Mouse (Mus musculus) liver, adult (tissue): ENCODE data around the gene Prkch.

Experiments
- GATA4 ChIP-seq: IDR thresholded peaks from 2 replicates; pipeline ENCODE4 v1.6.1; 2014; ENCODE audit warnings: mild to moderate bottlenecking, low read length; ENCODE audit not compliant: insufficient replicate concordance

Gene Prkch

DNA sequence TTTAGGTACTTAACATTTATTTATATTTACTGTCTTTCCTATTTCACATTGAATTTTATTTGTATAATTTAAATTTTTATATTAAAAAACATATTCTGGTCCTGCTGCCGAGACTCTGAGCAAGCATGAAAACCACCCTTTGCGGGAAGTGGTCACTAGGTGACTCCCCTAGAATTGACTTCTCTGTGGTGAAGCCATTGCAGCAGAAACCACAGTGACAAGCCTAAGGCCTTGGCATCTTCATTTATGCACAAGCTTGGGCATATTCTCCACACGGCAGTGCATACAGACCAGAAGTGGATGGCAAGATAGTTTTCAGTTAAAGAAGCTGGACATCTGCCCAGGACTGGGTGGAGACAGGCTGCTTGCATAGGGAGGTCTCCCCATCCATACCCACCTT, 117.4 kb downstream of the Prkch start:
- TF ChIP-seq GATA4 = no peak

DNA sequence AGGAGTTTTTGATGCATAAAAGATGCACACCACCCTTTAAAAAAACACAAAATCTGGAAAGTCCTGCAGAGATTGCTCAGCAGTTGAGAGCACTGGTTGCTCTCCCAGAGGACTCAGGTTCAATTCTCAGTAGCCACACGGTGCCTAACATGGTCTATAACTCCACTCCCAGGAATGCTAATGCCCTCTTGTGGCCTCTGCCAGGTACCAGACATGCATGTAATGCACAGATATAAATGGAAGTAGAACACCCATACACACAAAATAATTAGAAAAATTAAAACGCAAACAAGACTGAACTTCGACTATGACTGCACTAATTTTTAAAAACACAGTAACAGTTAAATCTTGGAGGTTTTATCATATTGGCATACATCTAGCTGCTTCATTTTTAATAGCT, 119.8 kb downstream of the Prkch start:
- TF ChIP-seq GATA4 = no peak

DNA sequence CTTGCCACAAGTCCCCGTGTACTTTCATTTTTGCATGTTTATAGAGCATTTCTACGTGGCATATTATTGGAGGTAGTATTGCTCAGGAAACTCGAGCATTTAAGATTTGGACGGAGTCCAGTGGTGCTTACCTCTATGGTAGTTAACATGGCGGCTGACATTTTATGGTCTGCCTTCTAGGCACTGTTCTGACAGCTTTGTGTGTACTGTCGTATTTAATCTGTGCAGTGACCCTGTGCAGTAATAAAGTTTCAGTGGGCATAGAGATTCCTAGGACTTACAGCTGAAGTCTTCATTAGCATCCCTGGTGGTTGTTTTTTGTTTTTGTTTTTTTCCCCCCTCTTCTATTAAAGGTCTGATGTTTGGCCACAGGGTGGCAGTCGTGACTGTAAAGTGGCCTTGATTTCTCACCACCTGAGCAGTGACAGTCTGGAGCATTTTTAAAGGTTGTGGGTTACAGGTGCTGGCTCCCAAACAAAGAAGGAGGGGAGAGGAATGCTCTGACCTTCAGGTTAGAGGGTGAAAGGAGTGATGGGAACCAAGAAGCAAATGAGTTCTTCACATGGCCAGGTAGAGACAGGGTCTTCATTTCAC, 120.6 kb downstream of the Prkch start:
- no peak for TF ChIP-seq GATA4

DNA sequence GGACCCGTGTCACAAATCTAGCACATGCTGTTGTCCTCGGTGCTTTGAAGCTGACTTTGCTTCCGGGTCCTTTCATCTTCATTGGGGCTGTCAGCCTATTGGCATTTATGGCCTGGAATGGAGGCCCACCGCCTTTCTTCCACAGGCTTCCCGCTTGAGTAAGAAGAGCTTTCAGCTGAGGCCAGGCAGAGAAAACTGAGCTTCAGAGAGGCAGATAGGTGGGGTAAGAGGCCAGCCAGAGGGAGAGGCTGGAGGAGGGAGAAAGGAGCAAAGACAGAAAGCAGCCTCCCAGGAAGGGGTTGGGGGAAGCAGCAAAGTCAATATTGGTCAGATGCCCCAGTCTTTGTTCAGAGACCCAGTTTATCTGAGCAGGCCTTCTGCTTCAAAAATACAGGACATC, 123.9 kb downstream of the Prkch start:
- no peak for TF ChIP-seq GATA4

DNA sequence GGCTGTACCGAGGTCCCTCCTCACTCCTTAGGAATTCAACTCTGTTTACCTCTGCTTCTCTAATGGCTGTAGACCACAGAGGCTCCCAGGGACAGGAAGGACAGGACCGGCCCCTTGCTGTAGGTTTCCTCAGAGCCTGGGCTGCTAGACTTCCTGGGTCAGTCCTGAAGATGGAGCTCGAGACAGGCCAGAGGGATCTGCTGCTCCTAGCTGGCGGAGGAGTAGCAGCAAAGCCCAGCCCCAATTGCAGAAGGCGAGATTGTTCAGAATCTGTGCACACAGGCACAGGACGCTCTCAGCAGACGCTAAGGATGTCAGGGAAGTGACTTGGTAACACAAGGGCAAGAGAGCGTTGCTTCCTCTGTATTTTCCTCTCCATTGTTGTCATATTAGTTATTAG, 124.3 kb downstream of the Prkch start:
- TF ChIP-seq GATA4 = no peak

DNA sequence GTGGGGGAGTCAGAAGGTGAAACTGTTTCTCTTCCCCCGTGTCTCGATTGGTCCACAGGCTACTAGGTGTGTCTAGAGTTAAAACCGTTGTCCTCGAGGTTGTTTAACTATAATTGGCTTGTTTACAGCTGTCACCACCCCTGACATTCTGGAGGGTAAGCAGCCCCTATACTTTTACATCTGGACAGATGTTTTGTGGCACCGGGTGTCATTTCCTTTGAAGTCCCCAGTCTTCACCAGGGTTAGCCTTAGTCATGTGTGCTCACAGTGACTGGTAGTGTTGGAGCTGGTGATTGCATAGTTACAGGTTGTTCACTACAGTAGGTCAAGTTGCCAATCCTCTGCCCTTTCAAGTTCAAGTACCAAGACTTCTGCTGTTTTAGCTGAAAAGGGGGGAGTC, 126.2 kb downstream of the Prkch start:
- no peak for TF ChIP-seq GATA4

DNA sequence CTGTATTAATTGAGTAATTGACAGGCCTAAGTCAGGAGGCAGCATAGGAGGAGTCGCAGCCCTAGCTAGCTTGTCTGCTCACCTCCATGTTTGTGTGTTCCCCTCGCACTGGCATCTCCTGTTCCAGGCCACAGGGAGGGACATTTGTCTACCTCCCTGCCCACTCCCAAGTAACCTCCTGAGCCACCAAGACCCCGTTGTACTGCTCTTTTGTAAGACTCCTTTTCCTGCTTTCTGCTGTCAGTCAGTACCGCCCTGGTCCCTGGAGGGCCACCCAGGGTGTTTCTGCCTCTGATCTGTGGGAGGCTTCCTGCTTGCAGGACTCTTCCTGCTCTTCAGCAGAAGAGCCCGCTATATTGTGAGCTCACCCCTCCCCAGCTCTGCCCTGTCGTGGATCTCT, 127.5 kb downstream of the Prkch start:
- no peak for TF ChIP-seq GATA4

DNA sequence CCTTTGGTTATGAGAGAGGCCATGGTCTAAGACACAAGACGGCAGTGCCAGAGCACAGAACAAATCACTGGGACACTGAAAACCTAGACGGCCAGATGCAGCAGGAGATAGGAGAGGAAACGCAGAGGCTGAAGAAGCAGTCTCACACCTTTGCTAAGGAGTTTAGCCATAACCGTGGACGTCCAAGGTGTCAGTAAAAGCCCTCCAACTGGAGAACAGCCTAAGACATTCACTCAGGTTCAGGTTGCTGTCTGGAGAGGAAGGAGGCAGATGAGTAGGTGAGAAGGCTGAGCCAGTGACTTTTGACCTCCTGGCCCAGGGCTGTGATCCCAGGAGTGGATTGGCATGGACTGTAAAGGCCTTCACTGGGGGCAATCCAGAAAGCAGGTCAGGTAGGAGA, 130.0 kb downstream of the Prkch start:
- no peak for TF ChIP-seq GATA4

DNA sequence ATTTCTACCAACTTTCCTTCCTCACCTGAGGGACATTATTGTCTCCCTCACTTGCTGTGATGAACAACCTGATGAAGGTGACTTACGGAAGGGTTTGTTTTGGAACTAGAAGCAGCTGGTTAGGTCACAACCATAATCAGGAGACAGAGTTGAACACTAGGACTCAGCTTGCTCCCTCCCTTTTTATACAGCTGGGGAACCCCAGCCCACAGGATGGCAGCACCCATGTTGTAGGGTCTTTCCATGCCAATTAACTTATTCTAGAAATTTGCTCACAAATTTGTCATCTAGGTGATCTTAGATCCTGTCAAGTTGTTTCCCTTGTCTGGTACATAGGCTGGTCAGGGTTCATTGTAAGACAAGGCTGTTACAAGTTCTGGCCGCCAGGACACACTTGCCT, 130.7 kb downstream of the Prkch start:
- no peak for TF ChIP-seq GATA4

DNA sequence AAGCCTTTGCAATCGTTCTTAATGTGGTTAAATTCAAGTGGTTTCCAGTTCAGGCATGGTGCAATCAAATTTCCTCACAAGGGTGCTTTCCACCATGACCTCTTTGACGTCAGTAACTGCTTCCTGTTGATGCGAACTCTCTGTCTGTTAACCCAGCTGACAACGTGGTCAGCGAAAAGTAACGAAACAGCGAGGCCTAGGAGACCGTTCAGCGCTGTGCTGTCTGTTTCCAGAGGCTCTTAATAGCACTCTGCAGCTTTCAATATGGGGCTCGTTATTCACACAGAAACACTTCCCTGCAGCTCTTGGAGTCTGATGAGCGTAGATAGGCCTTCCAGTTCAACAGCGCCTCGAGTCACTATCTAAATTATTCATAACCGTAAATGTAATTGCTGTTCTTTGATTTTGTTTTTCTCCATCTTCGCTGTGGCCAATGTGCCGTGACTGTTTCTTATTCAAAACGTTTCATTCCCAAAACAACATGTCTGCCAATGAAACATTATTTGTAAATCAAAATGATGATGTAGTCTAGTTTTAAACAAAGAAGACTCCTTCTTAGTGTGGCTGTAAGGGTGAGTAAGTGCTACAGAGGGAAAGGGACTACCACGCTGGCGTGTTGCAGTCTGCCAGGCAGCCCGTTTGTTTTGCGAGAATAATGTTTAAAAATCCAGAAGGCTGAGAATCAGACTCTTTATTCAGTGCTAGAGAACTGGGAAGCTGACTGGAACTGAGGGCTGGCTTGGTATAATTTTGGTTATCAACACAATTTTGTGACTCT, 131.5 kb downstream of the Prkch start:
- no peak for TF ChIP-seq GATA4

DNA sequence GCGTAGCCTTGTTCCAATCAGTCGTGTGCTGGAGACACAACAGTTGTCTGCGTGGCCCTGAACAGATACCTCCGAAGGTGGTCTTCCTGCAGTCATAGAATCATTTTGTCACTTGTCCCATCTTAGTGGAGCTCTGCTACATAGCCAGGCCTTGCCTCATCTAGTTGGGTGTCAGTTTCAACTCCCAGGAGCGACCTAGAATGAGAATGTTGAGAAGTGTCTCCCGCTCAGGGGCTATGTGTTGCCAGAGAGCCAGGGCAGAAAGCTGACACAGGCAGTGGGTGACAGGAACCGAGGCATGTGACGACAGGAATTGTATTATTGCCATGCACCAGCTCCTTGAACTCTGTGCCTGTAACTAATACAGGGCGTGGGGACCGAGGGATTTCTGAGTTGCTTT, 133.4 kb downstream of the Prkch start:
- no peak for TF ChIP-seq GATA4

DNA sequence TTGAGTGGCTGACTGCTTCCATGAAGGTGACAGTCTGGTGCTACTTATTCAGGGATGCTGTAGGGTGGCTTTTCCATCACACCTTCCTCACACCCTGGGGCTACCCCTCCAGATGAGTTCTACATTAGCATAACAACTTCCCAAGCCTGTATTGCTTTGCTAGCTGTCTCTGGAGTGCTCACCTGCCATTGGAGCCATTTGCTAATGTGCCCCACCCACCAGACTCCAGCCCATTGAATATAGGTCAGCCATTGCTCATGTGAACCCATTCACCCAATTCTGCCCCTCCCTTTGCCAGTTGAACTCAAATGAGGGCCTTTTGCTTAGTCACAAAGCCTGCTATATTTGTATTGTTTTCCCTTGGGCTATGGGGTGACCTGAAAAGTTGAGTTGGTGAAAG, 135.2 kb downstream of the Prkch start:
- TF ChIP-seq GATA4 = no peak

DNA sequence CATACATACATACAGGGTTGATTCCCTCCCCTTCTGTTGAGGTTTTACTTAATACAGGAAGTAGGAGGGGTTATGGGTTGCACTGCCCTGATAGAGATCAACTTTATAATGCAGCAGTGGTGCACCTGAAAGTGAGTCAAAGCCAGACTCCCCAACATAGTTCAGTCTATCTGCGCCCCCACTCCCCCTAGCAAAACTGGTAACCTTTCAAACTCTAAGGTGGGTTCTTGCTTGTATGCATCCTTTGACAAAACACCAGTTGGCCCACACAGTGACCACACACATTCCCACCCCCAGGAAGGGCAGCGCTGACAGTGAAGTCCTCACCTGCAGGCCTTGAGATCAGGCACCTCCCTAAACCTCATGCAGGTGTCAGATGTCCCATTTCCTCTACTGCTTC, 135.9 kb downstream of the Prkch start:
- no peak for TF ChIP-seq GATA4

DNA sequence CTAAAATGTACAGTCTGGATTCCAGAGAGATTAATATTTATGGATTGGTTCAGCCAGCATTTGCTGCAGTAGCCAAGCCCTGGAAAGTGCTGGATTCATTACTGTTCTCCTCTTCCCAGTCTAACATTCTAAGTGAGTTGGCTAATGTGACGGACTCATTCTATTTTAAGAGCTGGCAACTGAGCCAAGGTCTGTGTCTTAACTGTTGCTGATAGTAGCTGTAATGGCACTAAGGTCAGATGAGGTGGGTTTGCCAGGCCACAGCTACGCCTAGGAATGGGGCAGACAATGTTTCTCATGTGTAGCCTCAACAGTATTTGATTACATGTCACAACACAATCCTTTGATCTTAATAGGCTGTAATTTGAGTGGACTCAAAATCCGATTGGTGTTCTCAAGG, 137.5 kb downstream of the Prkch start:
- TF ChIP-seq GATA4 = no peak

DNA sequence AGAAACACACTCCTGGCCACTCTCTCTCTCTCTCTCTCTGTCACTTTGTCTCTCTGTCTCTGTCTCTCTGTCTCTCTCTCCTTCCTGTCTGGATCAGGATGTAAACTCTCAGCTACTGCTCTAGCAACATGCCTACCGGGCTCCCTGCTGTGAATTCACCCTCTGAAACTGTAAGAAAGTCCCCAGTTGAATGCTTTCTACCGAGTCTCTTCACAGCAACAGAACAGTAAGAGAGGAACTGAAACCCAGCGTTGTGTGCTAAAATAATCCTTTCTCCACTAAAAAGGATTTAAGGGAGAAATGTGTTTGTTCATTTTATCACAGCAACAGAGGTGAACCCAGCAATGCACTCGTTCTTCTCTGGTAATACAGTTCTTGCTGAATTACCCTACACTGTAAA, 138.5 kb downstream of the Prkch start:
- TF ChIP-seq GATA4 = no peak

DNA sequence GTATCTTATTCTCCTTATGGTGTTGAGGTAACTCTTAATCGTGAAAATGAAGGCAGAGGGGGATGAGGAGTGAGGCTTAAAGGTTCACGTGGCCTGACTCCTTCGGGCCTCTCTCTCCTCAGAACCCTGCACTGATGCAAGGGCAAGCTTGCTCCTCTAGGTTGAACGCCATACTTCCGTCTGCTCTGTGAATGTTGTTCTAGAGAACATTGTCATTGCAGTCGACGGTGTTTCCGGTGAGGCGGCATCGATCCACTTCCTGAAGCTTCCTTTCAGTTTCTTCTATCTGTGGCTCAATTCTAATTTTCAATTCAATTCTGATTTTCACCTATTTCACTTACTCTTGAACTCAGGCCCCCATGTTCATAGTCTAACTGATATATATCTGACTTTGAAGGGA, 139.3 kb downstream of the Prkch start:
- no peak for TF ChIP-seq GATA4

DNA sequence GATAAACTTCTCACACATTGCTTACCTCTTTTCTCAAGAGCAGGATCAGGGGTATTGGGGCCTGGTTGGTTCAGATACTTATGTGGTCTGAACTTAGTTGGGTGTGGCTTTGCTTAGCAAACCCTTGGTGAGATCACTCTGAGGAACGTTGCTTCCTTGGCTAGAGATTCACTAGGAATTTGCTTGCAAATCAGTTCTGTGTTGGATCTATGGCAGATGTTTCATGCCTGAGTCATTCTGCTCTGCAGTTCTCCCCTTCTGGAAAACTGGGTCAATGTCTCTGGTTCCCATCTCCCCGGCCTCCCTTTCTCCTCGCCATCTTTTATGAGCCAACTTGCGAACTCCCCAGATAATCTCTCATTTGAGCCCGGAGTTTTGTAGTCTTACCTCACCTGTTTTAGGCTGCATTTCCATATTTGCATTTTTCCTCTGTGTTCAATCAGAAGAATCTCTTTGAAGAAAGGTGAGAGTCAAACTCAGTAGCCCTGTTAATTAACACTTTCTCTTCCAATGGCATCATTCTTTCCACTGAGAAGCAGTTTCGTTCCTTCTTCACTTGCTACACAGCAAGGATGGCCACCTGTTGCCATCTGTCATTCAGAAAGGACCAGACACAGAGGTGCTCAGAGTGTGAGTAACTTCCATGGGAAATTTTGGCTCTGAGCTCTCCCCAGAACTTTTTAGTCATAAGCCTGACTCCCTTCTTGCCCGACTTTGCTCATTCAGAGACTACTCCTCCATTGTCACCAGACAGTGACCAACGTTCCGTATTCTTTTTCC, 141.4 kb downstream of the Prkch start:
- no peak for TF ChIP-seq GATA4

DNA sequence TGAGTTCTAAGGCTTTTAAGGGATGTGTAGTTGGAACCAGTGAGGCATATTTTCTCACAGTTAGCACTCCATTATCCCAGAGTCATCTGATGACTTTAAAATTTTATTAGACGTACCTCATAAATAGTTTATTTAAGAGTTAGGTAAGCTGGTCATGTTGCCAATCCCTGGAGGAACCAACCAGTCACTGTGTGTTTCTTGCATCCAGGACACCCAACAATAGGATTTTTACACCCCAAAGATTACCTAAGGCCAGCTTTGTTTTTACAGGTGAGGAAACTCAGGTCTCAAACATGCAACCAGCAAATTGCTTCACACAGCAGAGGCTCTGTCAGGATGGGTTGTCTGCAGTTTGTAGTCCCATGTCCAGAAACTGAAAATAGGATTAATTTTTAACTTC, 142.4 kb downstream of the Prkch start:
- no peak for TF ChIP-seq GATA4
